Mouse (Mus musculus): ENCODE data around the gene Shmt1. TPM values are rescaled to one million over a fixed set of nuclear protein-coding genes. Genes with fewer than 3 reads are reported as not detected.

The Shmt1 gene
- polyA plus RNA-seq, 1 experiment from 2014 or later, result 69.4 TPM

DNA sequence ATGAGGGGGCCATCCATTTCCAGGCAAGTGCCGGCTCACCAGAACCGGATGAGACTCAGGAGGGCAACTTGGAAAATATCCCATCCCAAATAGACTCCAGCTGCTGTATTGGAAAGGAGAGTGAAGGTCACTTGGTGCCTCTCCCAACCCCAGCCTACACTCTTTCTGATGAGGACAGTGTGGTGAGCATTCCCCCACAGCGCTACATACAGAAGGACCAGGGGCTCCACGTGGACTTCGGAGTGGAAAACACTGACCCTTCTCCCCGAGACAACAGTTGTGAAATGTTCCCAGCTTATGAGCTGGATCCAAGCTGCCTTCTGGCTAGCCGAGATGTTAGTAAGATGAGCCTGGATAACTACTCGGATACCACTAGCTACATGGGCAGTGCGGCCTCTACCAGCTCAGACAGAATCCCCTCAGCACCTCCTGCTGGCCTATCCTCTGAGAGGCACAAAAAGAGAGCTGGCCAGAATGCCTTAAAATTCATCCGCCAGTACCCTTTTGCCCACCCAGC lies 31.8 kb downstream of the Shmt1 start:
- Histone ChIP-seq H3K4me1 (ENCODE audit: control insufficient read depth, insufficient read depth, low read length) (peaks cover 30% of the 10 kb centered on the region), H3K4me3 (ENCODE audit: low read depth, low read length) (no peak overlapping the region), H3K27ac (replicated peaks; ENCODE audit: low read depth, low read length) (no peak overlapping the region), H3K9me3 (ENCODE audit: control insufficient read depth, low read length) (no peaks in the 10 kb centered on the region), H3K4me2 (ENCODE audit: low read depth, severe bottlenecking) (peak overlapping the region; percentile 31; the same call in 1 of the 2 replicates), H3K9ac (ENCODE audit: low read length) (no peak overlapping the region), H3K36me3 (ENCODE audit: control insufficient read depth, insufficient read depth, low read length) (peaks cover 18% of the 10 kb centered on the region; the same call in 1 of the 2 replicates), H3K27me3 (ENCODE audit: control insufficient read depth, insufficient read depth, low read length) (no peaks in the 10 kb centered on the region)
- ATAC-seq (ENCODE audit: insufficient number of reproducible peaks, low FRiP score, low TSS enrichment, low read depth) (no peak), DNase-seq (ENCODE audit: low spot score) (no peak)
- 93% methylated on average over 10 of the region's 10 CpGs for WGBS

DNA sequence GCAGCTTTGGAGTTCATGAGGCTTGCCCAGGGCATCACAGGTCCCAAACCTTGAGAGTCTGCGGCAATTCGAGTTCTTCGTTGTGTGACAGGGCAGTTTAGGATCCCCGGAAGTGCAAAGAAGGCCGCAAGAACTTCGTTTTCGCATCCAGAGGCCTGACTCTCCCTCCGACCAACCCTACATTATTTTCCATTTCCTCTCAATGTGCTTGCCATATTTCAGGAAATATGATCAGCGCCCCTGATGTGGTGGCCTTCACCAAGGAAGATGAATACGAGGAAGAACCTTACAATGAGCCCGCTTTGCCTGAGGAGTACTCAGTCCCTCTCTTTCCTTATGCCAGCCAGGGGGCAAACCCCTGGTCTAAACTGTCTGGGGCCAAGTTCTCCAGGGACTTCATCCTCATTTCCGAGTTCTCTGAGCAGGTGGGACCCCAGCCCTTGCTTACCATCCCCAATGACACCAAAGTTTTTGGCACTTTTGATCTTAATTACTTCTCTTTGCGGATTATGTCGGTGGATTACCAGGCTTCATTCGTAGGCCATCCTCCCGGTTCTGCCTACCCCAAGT lies 33.6 kb downstream of the Shmt1 start:
- peak overlapping the region; percentile 63 for H3K4me3 ChIP-seq (ENCODE audit: low read depth, low read length)
- H3K9me3 ChIP-seq (ENCODE audit: control insufficient read depth, low read length), result no peaks in the 10 kb centered on the region
- DNase-seq (ENCODE audit: low spot score) (no peak), ATAC-seq (ENCODE audit: insufficient number of reproducible peaks, low FRiP score, low TSS enrichment, low read depth) (no peak)
- H3K27ac ChIP-seq (replicated peaks; ENCODE audit: low read depth, low read length), result peak overlapping the region; percentile 24; the same call in 1 of the 2 replicates
- peak overlapping the region; percentile 84 for H3K4me2 ChIP-seq (ENCODE audit: low read depth, severe bottlenecking)
- H3K36me3 ChIP-seq (ENCODE audit: control insufficient read depth, insufficient read depth, low read length), result peaks cover 9% of the 10 kb centered on the region; the same call in 1 of the 2 replicates
- WGBS, result 28% methylated on average over 16 of the region's 16 CpGs
- peak overlapping the region; percentile 75 for H3K9ac ChIP-seq (ENCODE audit: low read length)
- no peaks in the 10 kb centered on the region for H3K27me3 ChIP-seq (ENCODE audit: control insufficient read depth, insufficient read depth, low read length)
- H3K4me1 ChIP-seq (ENCODE audit: control insufficient read depth, insufficient read depth, low read length), result peaks cover 30% of the 10 kb centered on the region

DNA sequence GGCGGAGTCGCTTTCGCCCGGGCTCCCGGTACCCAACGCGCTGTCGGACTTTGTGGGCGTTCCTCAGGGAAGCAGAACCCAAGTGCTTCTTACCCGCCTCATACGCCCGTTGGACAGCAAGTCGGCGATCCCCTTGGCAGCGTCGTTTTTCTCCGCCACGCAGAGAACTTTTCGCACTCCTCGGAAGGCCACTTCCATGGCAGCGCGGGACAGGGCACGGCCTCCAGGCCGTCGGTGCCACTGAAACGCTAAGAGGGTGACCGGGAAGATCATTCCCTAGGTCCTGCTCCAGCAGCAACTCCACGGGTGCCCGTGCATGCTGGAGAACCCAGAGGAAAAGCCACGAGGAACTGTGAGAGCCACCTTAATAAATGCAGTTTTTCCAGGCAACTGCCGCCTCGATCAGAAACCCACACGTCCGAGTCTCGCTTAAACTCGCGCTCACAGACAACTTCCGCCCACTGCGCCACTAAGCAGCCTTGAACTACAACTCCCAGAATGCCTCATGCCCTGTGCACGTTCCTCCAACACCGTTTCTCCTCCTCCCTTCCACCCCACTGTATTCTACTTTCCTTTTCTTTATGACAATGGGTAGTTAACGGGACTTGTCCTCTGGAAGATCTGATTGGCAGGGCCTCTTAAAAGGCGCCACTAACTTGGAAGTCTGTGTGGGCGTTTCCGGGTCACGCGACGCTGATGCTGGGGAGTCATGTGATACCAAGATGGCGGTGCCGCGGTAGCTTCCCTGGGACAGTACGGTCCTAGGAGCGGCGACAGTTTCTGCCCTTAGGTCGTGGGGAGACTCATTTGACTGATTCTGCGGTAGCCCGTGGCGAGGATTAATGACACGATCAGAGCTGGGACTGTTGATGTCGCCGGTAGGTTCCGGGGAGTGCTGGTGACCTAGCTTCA lies 34.4 kb downstream of the Shmt1 start, which contains the start of the genes Top3a and Smcr8:
Top3a (minus strand) TSS at position 537 of the 912 bp plus-strand sequence.
Smcr8 (plus strand) TSS at position 696 of the 912 bp plus-strand sequence.
- peak; percentile 87 for DNase-seq (ENCODE audit: low spot score)
- Histone ChIP-seq H3K27ac (replicated peaks; ENCODE audit: low read depth, low read length) (peak within 1 kb of the TSS; percentile 24; the same call in 1 of the 2 replicates), H3K4me2 (ENCODE audit: low read depth, severe bottlenecking) (peak within 1 kb of the TSS; percentile 84), H3K9me3 (ENCODE audit: control insufficient read depth, low read length) (no peaks in the 10 kb centered on the region), H3K36me3 (ENCODE audit: control insufficient read depth, insufficient read depth, low read length) (peaks cover 7% of the 10 kb centered on the region; the same call in 1 of the 2 replicates), H3K4me1 (ENCODE audit: control insufficient read depth, insufficient read depth, low read length) (peaks cover 30% of the 10 kb centered on the region), H3K9ac (ENCODE audit: low read length) (peak within 1 kb of the TSS; percentile 75), H3K4me3 (ENCODE audit: low read depth, low read length) (peak within 1 kb of the TSS; percentile 63), H3K27me3 (ENCODE audit: control insufficient read depth, insufficient read depth, low read length) (no peaks in the 10 kb centered on the region)
- under 1% methylated on average over 62 of the region's 62 CpGs for WGBS
- peak; percentile 94 for ATAC-seq (ENCODE audit: insufficient number of reproducible peaks, low FRiP score, low TSS enrichment, low read depth)

DNA sequence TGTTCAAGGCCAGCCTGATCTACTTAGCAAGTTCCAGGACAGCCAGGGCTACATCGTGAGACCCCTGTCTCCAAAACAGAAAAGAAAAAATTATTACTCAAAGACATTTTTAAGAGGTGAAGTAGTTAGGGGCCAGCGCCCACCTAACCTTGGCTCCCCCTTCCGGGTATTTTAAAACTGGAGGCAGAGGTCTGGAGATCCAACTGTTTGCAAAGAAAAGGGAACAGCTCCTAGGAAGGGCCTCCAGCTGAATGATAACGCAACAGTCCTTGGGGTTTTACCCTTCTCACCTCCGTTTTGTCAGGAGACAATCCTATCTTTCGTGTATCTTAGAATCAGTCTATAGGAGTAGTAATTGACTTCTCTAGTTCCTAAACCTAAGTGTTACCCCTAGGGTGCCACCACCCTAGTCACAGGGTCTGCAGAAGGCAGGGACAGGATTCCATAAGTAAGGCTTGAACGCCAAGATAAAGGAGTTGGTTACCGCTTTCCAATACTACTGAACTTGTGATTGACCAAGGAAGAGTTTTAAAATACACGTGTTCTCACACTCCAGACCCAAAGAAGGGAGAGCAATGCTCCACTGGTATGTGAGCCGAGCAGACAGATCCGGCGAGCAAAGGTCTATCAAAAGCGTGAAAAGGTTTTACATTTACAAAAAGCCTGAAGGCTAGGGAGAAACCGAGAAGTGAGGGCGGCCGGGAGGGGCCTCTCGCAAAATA lies 35.2 kb downstream of the Shmt1 start:
- 8% methylated on average over 17 of the region's 17 CpGs for WGBS
- Histone ChIP-seq H3K9me3 (ENCODE audit: control insufficient read depth, low read length) (no peaks in the 10 kb centered on the region), H3K27ac (replicated peaks; ENCODE audit: low read depth, low read length) (no peak overlapping the region), H3K4me2 (ENCODE audit: low read depth, severe bottlenecking) (peak overlapping the region; percentile 84), H3K36me3 (ENCODE audit: control insufficient read depth, insufficient read depth, low read length) (peaks cover 7% of the 10 kb centered on the region; the same call in 1 of the 2 replicates), H3K4me1 (ENCODE audit: control insufficient read depth, insufficient read depth, low read length) (peaks cover 27% of the 10 kb centered on the region), H3K9ac (ENCODE audit: low read length) (peak overlapping the region; percentile 75), H3K4me3 (ENCODE audit: low read depth, low read length) (peak overlapping the region; percentile 63), H3K27me3 (ENCODE audit: control insufficient read depth, insufficient read depth, low read length) (no peaks in the 10 kb centered on the region)
- ATAC-seq (ENCODE audit: insufficient number of reproducible peaks, low FRiP score, low TSS enrichment, low read depth) (0 out of 2 replicates have a peak, but pooled peaks have one; percentile 11), DNase-seq (ENCODE audit: low spot score) (no peak)

DNA sequence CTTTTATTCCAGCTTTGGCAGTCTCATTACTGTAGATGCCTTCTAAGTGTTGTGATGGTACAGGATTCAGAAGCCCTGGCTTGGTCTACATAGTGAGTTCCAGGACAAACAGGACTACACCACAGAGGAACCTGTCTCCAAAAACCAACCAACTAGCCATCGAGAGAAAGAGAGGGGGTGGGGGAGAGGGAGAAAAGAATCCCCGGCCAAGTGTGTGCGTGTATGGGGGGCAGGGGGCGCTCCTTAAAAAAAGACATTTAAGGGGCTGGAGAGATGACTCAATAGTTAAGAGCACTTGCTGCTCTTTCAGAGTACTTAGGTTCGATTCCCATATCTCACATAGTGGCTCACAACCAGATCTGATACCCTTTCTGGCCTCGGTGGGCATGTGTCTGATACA lies 35.9 kb downstream of the Shmt1 start:
- peaks cover 24% of the 10 kb centered on the region for H3K4me1 ChIP-seq (ENCODE audit: control insufficient read depth, insufficient read depth, low read length)
- 51% methylated on average over 6 of the region's 6 CpGs for WGBS
- ATAC-seq (ENCODE audit: insufficient number of reproducible peaks, low FRiP score, low TSS enrichment, low read depth), result no peak

DNA sequence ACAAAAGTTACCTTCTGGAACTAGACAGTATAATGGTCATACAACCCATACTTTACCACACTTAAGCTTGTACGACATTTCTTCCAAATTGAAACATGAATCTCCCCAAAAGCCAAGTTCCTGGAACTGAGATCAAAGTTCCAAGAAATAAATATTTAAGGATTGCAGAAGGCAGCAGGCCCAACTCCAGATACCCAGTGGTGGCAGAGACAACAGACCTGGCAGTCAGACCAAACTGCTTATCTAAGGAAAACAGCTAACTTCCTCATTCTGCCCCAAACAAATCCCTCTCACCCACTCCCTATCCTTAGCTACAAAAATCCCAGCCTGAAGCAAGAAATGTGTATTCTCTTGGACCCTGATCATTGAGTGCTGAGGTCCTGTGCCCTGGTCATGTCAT lies 36.7 kb downstream of the Shmt1 start:
- DNase-seq (ENCODE audit: low spot score) (no peak), ATAC-seq (ENCODE audit: insufficient number of reproducible peaks, low FRiP score, low TSS enrichment, low read depth) (no peak)
- no peaks in the 10 kb centered on the region for H3K9me3 ChIP-seq (ENCODE audit: control insufficient read depth, low read length)
- H3K4me1 ChIP-seq (ENCODE audit: control insufficient read depth, insufficient read depth, low read length), result peaks cover 17% of the 10 kb centered on the region
- H3K9ac ChIP-seq (ENCODE audit: low read length), result no peak overlapping the region
- H3K4me2 ChIP-seq (ENCODE audit: low read depth, severe bottlenecking), result no peak overlapping the region
- WGBS, result 94% methylated on average over 1 of the region's 1 CpGs
- H3K27ac ChIP-seq (replicated peaks; ENCODE audit: low read depth, low read length), result no peak overlapping the region
- H3K4me3 ChIP-seq (ENCODE audit: low read depth, low read length), result no peak overlapping the region
- no peaks in the 10 kb centered on the region for H3K27me3 ChIP-seq (ENCODE audit: control insufficient read depth, insufficient read depth, low read length)
- peaks cover 3% of the 10 kb centered on the region; the same call in 1 of the 2 replicates for H3K36me3 ChIP-seq (ENCODE audit: control insufficient read depth, insufficient read depth, low read length)

More for the DNA sequence above, 35.9 kb downstream of the Shmt1 start:
- DNase-seq (ENCODE audit: low spot score), result no peak
- Histone ChIP-seq H3K27me3 (ENCODE audit: control insufficient read depth, insufficient read depth, low read length) (no peaks in the 10 kb centered on the region), H3K4me2 (ENCODE audit: low read depth, severe bottlenecking) (peak overlapping the region; percentile 84), H3K36me3 (ENCODE audit: control insufficient read depth, insufficient read depth, low read length) (peaks cover 7% of the 10 kb centered on the region; the same call in 1 of the 2 replicates), H3K9ac (ENCODE audit: low read length) (no peak overlapping the region), H3K27ac (replicated peaks; ENCODE audit: low read depth, low read length) (no peak overlapping the region), H3K9me3 (ENCODE audit: control insufficient read depth, low read length) (no peaks in the 10 kb centered on the region), H3K4me3 (ENCODE audit: low read depth, low read length) (peak overlapping the region; percentile 63; the same call in 1 of the 2 replicates)

DNA sequence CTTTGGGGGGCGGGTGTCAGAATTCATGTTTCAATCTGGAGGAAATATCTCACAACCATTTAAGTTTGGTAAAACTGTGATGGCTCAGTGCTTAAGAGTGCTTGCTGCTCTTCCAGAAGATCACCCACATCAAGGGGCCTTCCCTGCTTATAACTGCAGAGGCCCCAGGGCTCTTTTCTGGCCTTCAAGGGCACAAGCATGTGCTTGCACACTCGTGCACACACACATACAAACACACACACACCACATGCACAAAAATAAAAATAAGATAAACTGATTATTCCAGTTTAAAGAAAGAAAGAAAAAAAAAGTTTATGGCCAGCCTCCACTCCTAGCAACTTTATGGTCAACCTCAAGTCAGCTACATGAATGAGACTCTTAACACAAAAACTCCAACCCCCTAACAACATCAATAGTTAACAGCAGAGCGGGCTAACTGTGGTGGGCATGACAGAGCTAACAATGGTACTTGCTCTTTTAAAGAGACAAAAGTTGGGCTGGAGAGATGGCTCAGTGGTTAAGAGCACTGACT lies 37.3 kb downstream of the Shmt1 start:
- H3K4me1 ChIP-seq (ENCODE audit: control insufficient read depth, insufficient read depth, low read length), result peaks cover 14% of the 10 kb centered on the region
- H3K4me3 ChIP-seq (ENCODE audit: low read depth, low read length), result no peak overlapping the region
- ATAC-seq (ENCODE audit: insufficient number of reproducible peaks, low FRiP score, low TSS enrichment, low read depth), result no peak
- H3K36me3 ChIP-seq (ENCODE audit: control insufficient read depth, insufficient read depth, low read length), result peaks cover 3% of the 10 kb centered on the region; the same call in 1 of the 2 replicates
- no peaks in the 10 kb centered on the region for H3K27me3 ChIP-seq (ENCODE audit: control insufficient read depth, insufficient read depth, low read length)
- no peak overlapping the region for H3K27ac ChIP-seq (replicated peaks; ENCODE audit: low read depth, low read length)
- 91% methylated on average over 3 of the region's 3 CpGs for WGBS
- H3K9me3 ChIP-seq (ENCODE audit: control insufficient read depth, low read length), result no peaks in the 10 kb centered on the region
- no peak overlapping the region for H3K9ac ChIP-seq (ENCODE audit: low read length)
- H3K4me2 ChIP-seq (ENCODE audit: low read depth, severe bottlenecking), result no peak overlapping the region
- DNase-seq (ENCODE audit: low spot score), result no peak

Data from limb, embryonic 11.5 days (tissue).